Mouse (Mus musculus) lung, embryonic 14.5 days (tissue): ENCODE measurements around the gene Smc1b. TPM values are rescaled to one million over a fixed set of nuclear protein-coding genes. Genes with fewer than 3 reads are reported as not detected.

ENCODE experiments used
- ATAC-seq: fragments of 200-750 bp; cut with Nextera tagmentation; 2 replicates; pipeline ENCODE4 v1.8.0; 2017; ENCODE audit warnings: mild to moderate bottlenecking, moderate TSS enrichment, moderate library complexity; ENCODE audit not compliant: insufficient read depth
- DNase-seq: peaks from one replicate; pipeline ENCODE4 v3.0.0-alpha.2; 2015
- H3K27ac ChIP-seq: fragments of 300-500 bp; sonication (generic); 2 replicates; pipeline ENCODE4 v1.5.1; 2014; ENCODE audit warnings: low read depth, mild to moderate bottlenecking, moderate library complexity
- H3K27me3 ChIP-seq: fragments of 300-500 bp; sonication (generic); 2 replicates; pipeline ENCODE4 v1.6.1; 2014; ENCODE audit warnings: low read length, control low read depth; ENCODE audit not compliant: insufficient read depth
- H3K36me3 ChIP-seq: fragments of 300-500 bp; sonication (generic); 2 replicates; pipeline ENCODE4 v1.6.1; 2014; ENCODE audit warnings: control low read depth; ENCODE audit not compliant: insufficient read depth
- H3K4me1 ChIP-seq: fragments of 300-500 bp; sonication (generic); 2 replicates; pipeline ENCODE4 v1.6.1; 2014; ENCODE audit warnings: antibody characterized with exemption, control low read depth; ENCODE audit not compliant: insufficient read depth
- H3K4me2 ChIP-seq: fragments of 300-500 bp; sonication (generic); 2 replicates; pipeline ENCODE4 v1.6.1; 2014; ENCODE audit warnings: mild to moderate bottlenecking
- H3K4me3 ChIP-seq: fragments of 300-500 bp; sonication (generic); 2 replicates; pipeline ENCODE4 v1.5.1; 2014; ENCODE audit warnings: low read depth, low read length
- H3K9ac ChIP-seq: fragments of 300-500 bp; sonication (generic); 2 replicates; pipeline ENCODE4 v1.6.1; 2014
- H3K9me3 ChIP-seq: fragments of 300-500 bp; sonication (generic); 2 replicates; pipeline ENCODE4 v1.6.1; 2016; ENCODE audit warnings: low read depth, low read length, control low read depth
- CTCF ChIP-seq: IDR thresholded peaks from 2 replicates; pipeline ENCODE4 v1.5.1; 2016; ENCODE audit warnings: antibody characterized with exemption, low read depth
- WGBS: fragments of 180-500 bp; shearing (Covaris S2); extraction: QIAGEN DNeasy Blood & Tissue Kit; methylation state at CpG from one replicate; pipeline ENCODE4 v1.1.7; 2014; 5-methylcytosine and 5-hydroxymethylcytosine counted together
- polyA plus RNA-seq: library from polyadenylated mRNA; unstranded; fragments of >200 nt; fragmentation: Nextera tagmentation; extraction: Ambion mirVana; gene quantifications from 2 replicates; pipeline ENCODE4 v1.2.1, GENCODE M21; 2014

Smc1b gene
- polyA plus RNA-seq, 1 experiment from 2014 or later, result 0.21 TPM

DNA sequence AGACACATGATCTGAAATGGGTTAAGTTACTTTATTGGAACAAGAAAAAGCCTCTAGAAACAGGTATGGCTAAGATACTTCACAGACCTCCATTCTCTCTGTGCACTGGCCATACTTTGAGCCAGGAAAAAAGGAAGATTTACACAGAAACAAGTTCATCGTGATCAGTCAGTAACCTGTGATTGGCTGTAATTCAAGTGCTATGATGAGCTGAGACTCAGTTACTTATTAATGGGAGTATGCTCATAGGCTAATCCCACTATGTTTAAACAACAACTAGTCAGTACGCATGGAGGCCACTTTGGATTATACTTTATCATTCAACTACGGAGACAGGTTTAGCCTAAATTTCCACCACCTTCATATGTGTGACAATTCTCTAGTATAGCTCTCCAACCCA, 22.3 kb upstream of the Smc1b start:
- ATAC-seq (no peak), DNase-seq (no peak)
- 80% methylated on average over 3 of the region's 3 CpGs for WGBS
- Histone ChIP-seq H3K27me3 (no peaks in the 10 kb centered on the region), H3K4me2 (no peak overlapping the region), H3K27ac (no peak overlapping the region), H3K36me3 (no peaks in the 10 kb centered on the region), H3K9me3 (no peaks in the 10 kb centered on the region), H3K4me1 (no peaks in the 10 kb centered on the region), H3K4me3 (no peak overlapping the region), H3K9ac (no peak overlapping the region)
- no peak for TF ChIP-seq CTCF

DNA sequence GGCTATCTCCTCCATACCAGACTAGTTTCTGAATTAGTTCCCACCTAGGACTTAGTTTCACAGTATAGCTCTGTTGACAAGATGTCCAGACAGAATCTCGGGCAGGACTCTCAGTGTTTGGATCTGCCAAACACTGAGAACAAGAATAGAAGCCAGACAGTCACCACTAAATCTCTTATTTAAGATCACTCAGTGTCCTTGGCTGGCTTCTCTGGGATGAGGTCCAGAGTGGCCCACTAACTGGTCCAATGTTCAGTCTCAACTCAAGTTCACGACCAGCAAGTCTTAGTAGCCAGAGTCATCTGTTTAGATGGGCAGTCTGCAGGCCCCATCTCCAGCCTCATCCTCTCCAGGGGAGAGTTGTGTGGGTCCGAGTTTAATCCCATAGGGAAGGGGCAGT, 20.8 kb upstream of the Smc1b start:
- Histone ChIP-seq H3K4me1 (no peaks in the 10 kb centered on the region), H3K27me3 (no peaks in the 10 kb centered on the region), H3K9me3 (no peaks in the 10 kb centered on the region), H3K36me3 (no peaks in the 10 kb centered on the region), H3K27ac (no peak overlapping the region), H3K4me2 (no peak overlapping the region), H3K9ac (no peak overlapping the region), H3K4me3 (no peak overlapping the region)
- no peak for TF ChIP-seq CTCF
- no peak for DNase-seq
- no peak for ATAC-seq
- 70% methylated on average over 3 of the region's 3 CpGs for WGBS

DNA sequence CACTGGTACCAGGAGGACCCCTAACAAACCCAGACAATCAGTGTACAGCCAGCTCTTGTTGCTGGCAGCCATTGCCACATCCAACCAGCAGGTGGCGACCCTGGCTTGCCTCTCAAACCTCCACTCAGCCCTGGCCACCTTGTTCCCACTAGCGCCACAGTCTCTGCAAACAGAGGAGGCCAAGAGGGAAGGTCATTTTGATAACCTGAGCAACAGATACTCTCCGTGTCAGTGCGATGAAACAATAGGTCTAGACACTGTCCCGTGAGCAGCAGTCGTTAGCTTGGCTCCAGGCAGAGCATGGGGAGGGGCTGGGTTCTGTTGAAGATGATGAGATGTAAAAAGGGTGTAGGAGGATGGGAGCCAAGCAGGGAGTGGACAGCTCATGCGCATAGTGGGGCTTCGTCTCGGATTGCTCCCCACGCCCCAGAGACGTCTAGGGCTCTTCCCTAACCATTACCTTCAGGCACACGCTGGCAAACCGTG, 19.7 kb upstream of the Smc1b start:
- ATAC-seq (peak; percentile 89), DNase-seq (peak; percentile 89)
- peak; percentile 100 for TF ChIP-seq CTCF

DNA sequence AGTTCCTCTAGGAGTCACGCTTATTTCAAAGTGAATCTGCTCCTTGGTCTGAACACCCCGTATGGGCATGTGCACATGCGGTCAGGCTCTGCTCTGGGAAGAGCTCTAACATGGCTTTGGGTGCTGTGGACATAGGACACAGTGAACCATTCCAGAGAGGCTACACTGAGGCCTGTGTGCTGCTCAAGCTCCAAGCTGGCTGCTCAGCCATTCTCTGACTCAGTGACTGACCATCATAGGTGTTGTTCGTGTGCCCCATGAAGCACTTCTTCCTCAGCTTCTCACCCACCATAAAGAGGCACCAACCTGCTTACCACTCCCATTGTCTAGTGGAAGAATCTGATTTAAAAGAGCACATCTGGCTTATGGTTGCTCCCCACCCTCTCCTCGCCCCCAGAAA, 12.5 kb upstream of the Smc1b start:
- Histone ChIP-seq H3K9ac (no peak overlapping the region), H3K4me2 (no peak overlapping the region), H3K27me3 (no peaks in the 10 kb centered on the region), H3K4me1 (no peaks in the 10 kb centered on the region), H3K27ac (no peak overlapping the region), H3K9me3 (no peaks in the 10 kb centered on the region), H3K36me3 (no peaks in the 10 kb centered on the region), H3K4me3 (no peak overlapping the region)
- no peak for ATAC-seq
- no peak for TF ChIP-seq CTCF
- WGBS, result 77% methylated on average over 5 of the region's 5 CpGs
- DNase-seq, result no peak

More for the DNA sequence above, 19.7 kb upstream of the Smc1b start:
- Histone ChIP-seq H3K9ac (no peak overlapping the region), H3K4me3 (no peak overlapping the region), H3K27ac (no peak overlapping the region), H3K4me1 (no peaks in the 10 kb centered on the region), H3K36me3 (no peaks in the 10 kb centered on the region), H3K4me2 (0 out of 2 replicates have a peak overlapping the region, but pooled peaks have one; percentile 15), H3K9me3 (no peaks in the 10 kb centered on the region), H3K27me3 (no peaks in the 10 kb centered on the region)
- WGBS, result 15% methylated on average over 13 of the region's 13 CpGs

DNA sequence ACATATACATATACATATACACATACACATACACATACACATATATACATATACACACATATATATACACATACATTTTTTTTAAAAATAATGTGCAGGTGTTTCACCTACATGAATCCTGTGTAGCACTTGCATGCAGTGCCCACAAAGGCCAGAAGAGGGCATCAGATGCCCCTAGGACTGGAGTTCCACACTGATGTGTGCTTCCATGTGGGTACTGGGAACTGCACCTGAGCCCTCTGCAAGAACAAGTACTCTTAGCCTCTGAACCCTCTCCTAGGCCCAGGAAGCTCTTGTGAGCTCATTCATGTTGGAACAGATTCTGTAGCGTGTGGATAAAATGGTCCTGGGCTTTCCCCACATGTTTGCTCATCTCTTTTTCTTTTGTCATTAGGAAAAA, 12.0 kb upstream of the Smc1b start:
- WGBS, result 97% methylated on average over 1 of the region's 1 CpGs
- H3K4me1 ChIP-seq, result no peaks in the 10 kb centered on the region
- H3K36me3 ChIP-seq, result no peaks in the 10 kb centered on the region
- DNase-seq (no peak), ATAC-seq (no peak)
- no peak overlapping the region for H3K4me3 ChIP-seq
- no peaks in the 10 kb centered on the region for H3K27me3 ChIP-seq
- no peak overlapping the region for H3K27ac ChIP-seq
- no peak overlapping the region for H3K9ac ChIP-seq
- no peaks in the 10 kb centered on the region for H3K9me3 ChIP-seq
- peak; percentile 20; the same call in 1 of the 2 replicates for TF ChIP-seq CTCF
- no peak overlapping the region for H3K4me2 ChIP-seq

DNA sequence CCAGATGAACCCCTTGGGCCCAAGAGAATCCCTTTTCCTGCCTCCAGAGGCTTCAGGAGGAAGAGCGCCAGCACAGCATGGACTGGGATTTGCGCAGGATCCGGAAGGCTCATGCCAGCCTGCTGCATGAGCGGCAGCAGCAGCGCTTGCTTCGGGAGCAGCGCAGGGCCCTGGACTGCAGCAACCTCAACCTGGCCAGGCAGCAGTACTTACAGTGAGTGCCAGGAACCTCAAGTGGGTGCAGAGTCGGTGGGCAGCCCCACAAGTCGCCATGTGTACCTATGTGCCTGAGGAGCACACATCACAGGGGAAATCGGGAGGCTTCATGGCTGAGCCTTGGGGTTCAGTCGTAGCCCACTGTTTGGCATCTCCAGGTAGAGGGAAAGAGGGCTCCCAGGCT, 11.4 kb upstream of the Smc1b start:
- WGBS, result 86% methylated on average over 11 of the region's 11 CpGs
- H3K27me3 ChIP-seq, result no peaks in the 10 kb centered on the region
- H3K36me3 ChIP-seq, result no peaks in the 10 kb centered on the region
- DNase-seq (no peak), ATAC-seq (no peak)
- no peak overlapping the region for H3K4me2 ChIP-seq
- no peak overlapping the region for H3K4me3 ChIP-seq
- no peaks in the 10 kb centered on the region for H3K9me3 ChIP-seq
- H3K27ac ChIP-seq, result no peak overlapping the region
- no peak overlapping the region for H3K9ac ChIP-seq
- no peaks in the 10 kb centered on the region for H3K4me1 ChIP-seq
- no peak for TF ChIP-seq CTCF

DNA sequence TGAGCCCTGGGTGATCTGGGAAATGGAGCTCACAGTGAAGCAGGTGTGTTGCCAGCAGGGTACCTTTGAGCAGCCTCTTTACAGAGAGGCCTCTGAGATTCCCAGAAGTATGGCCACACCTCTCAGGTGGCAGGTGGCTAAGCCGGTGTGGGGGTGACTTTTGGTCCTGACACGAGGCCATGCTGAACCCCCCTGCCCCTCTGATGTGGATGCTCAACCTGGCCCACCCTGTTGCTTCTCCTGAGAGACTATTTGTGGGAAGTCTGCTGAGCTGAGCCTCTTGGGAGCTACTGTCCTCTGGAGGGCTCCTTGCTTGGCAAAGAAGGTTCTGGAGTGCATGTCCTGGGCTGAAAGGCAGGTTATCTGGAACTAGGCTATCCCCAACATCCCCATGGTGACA, 10.7 kb upstream of the Smc1b start:
- ATAC-seq (no peak), DNase-seq (no peak)
- WGBS, result 54% methylated on average over 2 of the region's 2 CpGs

DNA sequence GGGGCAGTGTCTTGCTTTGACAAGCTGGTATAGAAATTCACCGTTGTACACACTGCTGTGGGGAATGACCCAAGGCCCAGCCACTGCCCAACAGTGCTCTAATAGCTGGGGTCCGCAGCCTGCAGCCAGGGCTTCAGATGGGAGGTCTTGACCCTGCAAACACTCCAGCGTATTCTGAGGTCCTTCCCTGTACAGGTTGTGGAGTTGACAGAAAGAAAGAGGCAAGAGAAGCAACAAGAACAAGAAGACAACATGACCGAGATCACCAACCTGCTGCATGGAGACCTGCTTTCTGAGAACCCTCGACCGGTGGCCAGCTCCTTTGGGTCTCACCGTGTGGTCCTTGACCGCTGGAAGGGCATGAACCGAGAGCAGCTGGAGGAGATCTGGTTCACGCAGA, 9.5 kb upstream of the Smc1b start:
- Histone ChIP-seq H3K36me3 (no peaks in the 10 kb centered on the region), H3K4me3 (no peak overlapping the region), H3K27me3 (no peaks in the 10 kb centered on the region), H3K27ac (no peak overlapping the region), H3K9ac (no peak overlapping the region), H3K4me2 (no peak overlapping the region), H3K9me3 (no peaks in the 10 kb centered on the region), H3K4me1 (no peaks in the 10 kb centered on the region)
- no peak for TF ChIP-seq CTCF
- DNase-seq (no peak), ATAC-seq (no peak)
- 73% methylated on average over 10 of the region's 10 CpGs for WGBS

More for the DNA sequence above, 10.7 kb upstream of the Smc1b start:
- H3K9ac ChIP-seq, result no peak overlapping the region
- TF ChIP-seq CTCF, result no peak
- H3K27me3 ChIP-seq, result no peaks in the 10 kb centered on the region
- H3K27ac ChIP-seq, result no peak overlapping the region
- H3K4me3 ChIP-seq, result no peak overlapping the region
- no peaks in the 10 kb centered on the region for H3K9me3 ChIP-seq
- H3K4me1 ChIP-seq, result no peaks in the 10 kb centered on the region
- H3K4me2 ChIP-seq, result no peak overlapping the region
- no peaks in the 10 kb centered on the region for H3K36me3 ChIP-seq
